In genomic region chr16:77240876-77241275, GRCm38 (mm10) we compare ENCODE assay signal across 22 mouse cellular contexts.
DNase-seq lines count a peak whose midpoint lies in the region; ATAC-seq and TF ChIP-seq lines count a peak whose summit lies in the region.
"Had no signal": no experiment of that assay in that cellular context is flagged by ENCODE, and none has a peak within 500 bp of the region (broad histone marks: within the 10 kb centered on the region; RNA-seq: fewer than 3 reads in every experiment).

No protein-coding gene starts in this region.

- H3K27me3 ChIP-seq in hindbrain, embryonic 15.5 days: no peaks in the 10 kb centered on the region
- no peaks in the 10 kb centered on the region for H3K27me3 ChIP-seq in hindbrain, embryonic 11.5 days (ENCODE audit: control insufficient read depth, insufficient read depth, low read length)
- no peaks in the 10 kb centered on the region for H3K27me3 ChIP-seq in forebrain, embryonic 15.5 days
- H3K27me3 ChIP-seq in midbrain, embryonic 16.5 days (ENCODE audit: control insufficient read depth, insufficient read depth, low read depth, low read length): no peaks in the 10 kb centered on the region
- H3K27me3 ChIP-seq: limb, embryonic 15.5 days; lung, embryonic 15.5 days had no signal

- WGBS in hindbrain, embryonic 15.5 days: 57% methylated on average over 6 of the region's 6 CpGs
- WGBS in hindbrain, embryonic 11.5 days: 80% methylated on average over 6 of the region's 6 CpGs
- 51% methylated on average over 6 of the region's 6 CpGs for WGBS in forebrain, embryonic 15.5 days
- 60% methylated on average over 6 of the region's 6 CpGs for WGBS in midbrain, embryonic 16.5 days

- ATAC-seq in hindbrain, embryonic 15.5 days (ENCODE audit: low FRiP score, low read depth): no peak
- no peak for ATAC-seq in hindbrain, embryonic 11.5 days (ENCODE audit: low FRiP score)
- no peak for ATAC-seq in forebrain, embryonic 15.5 days (replicated peaks)
- ATAC-seq in midbrain, embryonic 16.5 days: no peak
- ATAC-seq: intestine, postnatal 0 days had no signal

- no peak overlapping the region for H3K4me3 ChIP-seq in hindbrain, embryonic 15.5 days
- no peak overlapping the region for H3K4me3 ChIP-seq in hindbrain, embryonic 11.5 days (ENCODE audit: low read depth, low read length)
- no peak overlapping the region for H3K4me3 ChIP-seq in forebrain, embryonic 15.5 days
- H3K4me3 ChIP-seq in midbrain, embryonic 16.5 days (ENCODE audit: low read depth, low read length): peak overlapping the region; percentile 12; the same call in 1 of the 2 replicates
- H3K4me3 ChIP-seq: left cerebral cortex, adult 2 months; limb, embryonic 15.5 days; lung, embryonic 15.5 days; myocyte had no signal

- H3K27ac ChIP-seq in hindbrain, embryonic 15.5 days (replicated peaks): 0 out of 2 replicates have a peak overlapping the region, but pooled peaks have one; percentile 10
- no peak overlapping the region for H3K27ac ChIP-seq in hindbrain, embryonic 11.5 days (ENCODE audit: low read depth, low read length)
- 0 out of 2 replicates have a peak overlapping the region, but pooled peaks have one; percentile 29 for H3K27ac ChIP-seq in forebrain, embryonic 15.5 days (replicated peaks)
- H3K27ac ChIP-seq in midbrain, embryonic 16.5 days (ENCODE audit: low read length): peak overlapping the region; percentile 57
- H3K27ac ChIP-seq: left cerebral cortex, adult 2 months; limb, embryonic 15.5 days; liver, embryonic 14.5 days; lung, embryonic 15.5 days had no signal

- 0 out of 2 replicates have a peak, but pooled peaks cover 2% of the 10 kb centered on the region for H3K36me3 ChIP-seq in hindbrain, embryonic 15.5 days
- H3K36me3 ChIP-seq in hindbrain, embryonic 11.5 days (ENCODE audit: control insufficient read depth, insufficient read depth, low read length): no peaks in the 10 kb centered on the region
- no peaks in the 10 kb centered on the region for H3K36me3 ChIP-seq in forebrain, embryonic 15.5 days
- no peaks in the 10 kb centered on the region for H3K36me3 ChIP-seq in midbrain, embryonic 16.5 days (ENCODE audit: control insufficient read depth, insufficient read depth, low read length)
- H3K36me3 ChIP-seq: limb, embryonic 15.5 days; lung, embryonic 15.5 days had no signal

- H3K9me3 ChIP-seq in hindbrain, embryonic 15.5 days: no peaks in the 10 kb centered on the region
- H3K9me3 ChIP-seq in hindbrain, embryonic 11.5 days (ENCODE audit: control insufficient read depth, low read length): no peaks in the 10 kb centered on the region
- H3K9me3 ChIP-seq in forebrain, embryonic 15.5 days: no peaks in the 10 kb centered on the region
- H3K9me3 ChIP-seq in midbrain, embryonic 16.5 days (replicated peaks; ENCODE audit: control insufficient read depth, low read length, poor library complexity, severe bottlenecking): no peaks in the 10 kb centered on the region
- H3K9me3 ChIP-seq: limb, embryonic 15.5 days; lung, embryonic 15.5 days had no signal

- no peak overlapping the region for H3K9ac ChIP-seq in hindbrain, embryonic 15.5 days
- no peak overlapping the region for H3K9ac ChIP-seq in hindbrain, embryonic 11.5 days (ENCODE audit: low read depth, low read length)
- no peak overlapping the region for H3K9ac ChIP-seq in forebrain, embryonic 15.5 days (replicated peaks)
- peak overlapping the region; percentile 33; the same call in 1 of the 2 replicates for H3K9ac ChIP-seq in midbrain, embryonic 16.5 days (ENCODE audit: low read depth, low read length)
- H3K9ac ChIP-seq: limb, embryonic 15.5 days; liver, embryonic 14.5 days; lung, embryonic 15.5 days had no signal

- no peak for DNase-seq in hindbrain, embryonic 11.5 days (ENCODE audit: low spot score)
- DNase-seq in brain, embryonic 14.5 days (ENCODE audit: low read depth): peak; percentile 54
- no peak for DNase-seq in frontal cortex, postnatal 14 days (ENCODE audit: low spot score in 2 of 2)
- DNase-seq in kidney, postnatal 14 days: no peak
- DNase-seq: adrenal gland, adult 2 months; cerebellum, adult 2 months; gastrocnemius, postnatal 10 days; heart, postnatal 10 days; kidney, postnatal 36 days; lung, postnatal 36 days; right cerebral cortex, postnatal 25 days; spleen, adult 18-20 months had no signal

- peaks cover 8% of the 10 kb centered on the region; the same call in 1 of the 2 replicates for H3K4me1 ChIP-seq in hindbrain, embryonic 15.5 days (replicated peaks)
- no peaks in the 10 kb centered on the region for H3K4me1 ChIP-seq in hindbrain, embryonic 11.5 days (replicated peaks; ENCODE audit: control insufficient read depth, insufficient read depth, low read length)
- peaks cover 27% of the 10 kb centered on the region for H3K4me1 ChIP-seq in forebrain, embryonic 15.5 days
- peaks cover 10% of the 10 kb centered on the region for H3K4me1 ChIP-seq in midbrain, embryonic 16.5 days (ENCODE audit: control insufficient read depth, insufficient read depth, low read length)

- no peak for TF ChIP-seq POLR2A in brain, embryonic 14.5 days (IDR thresholded peaks at IDR 0.05; ENCODE audit: borderline replicate concordance, extremely low read depth, insufficient read depth, insufficient read length, poor library complexity, severe bottlenecking)

- TF ChIP-seq CTCF in brain, embryonic 14.5 days (IDR thresholded peaks at IDR 0.05; ENCODE audit: borderline replicate concordance, extremely low read depth, insufficient read depth, insufficient read length): no peak

- H3K4me2 ChIP-seq in hindbrain, embryonic 15.5 days: peak overlapping the region; percentile 35
- no peak overlapping the region for H3K4me2 ChIP-seq in hindbrain, embryonic 11.5 days (replicated peaks; ENCODE audit: low read depth, low read length)
- peak overlapping the region; percentile 22 for H3K4me2 ChIP-seq in forebrain, embryonic 15.5 days (replicated peaks)
- H3K4me2 ChIP-seq in midbrain, embryonic 16.5 days (ENCODE audit: low read length): peak overlapping the region; percentile 38
- H3K4me2 ChIP-seq: heart, embryonic 11.5 days; limb, embryonic 15.5 days; lung, embryonic 15.5 days had no signal
